Mouse (Mus musculus) midbrain, embryonic 10.5 days (tissue): Measurements from ENCODE around the gene Ccdc186. TPM values are rescaled to one million over a fixed set of nuclear protein-coding genes. Genes with fewer than 3 reads are reported as not detected.

Source experiments
- DNase-seq: peaks from one replicate; pipeline ENCODE4 v3.0.0-alpha.2; 2017; ENCODE audit warnings: low spot score
- H3K27ac ChIP-seq: fragments of 300-500 bp; sonication (generic); replicated peaks from 2 replicates; pipeline ENCODE4 v1.5.1; 2016; ENCODE audit warnings: mild to moderate bottlenecking
- H3K27me3 ChIP-seq: fragments of 300-500 bp; sonication (generic); 2 replicates; pipeline ENCODE4 v1.6.1; 2016; ENCODE audit warnings: low read depth, mild to moderate bottlenecking; ENCODE audit not compliant: poor library complexity, severe bottlenecking
- H3K36me3 ChIP-seq: fragments of 300-500 bp; sonication (generic); 2 replicates; pipeline ENCODE4 v1.6.1; 2016; ENCODE audit warnings: mild to moderate bottlenecking, moderate library complexity
- H3K4me1 ChIP-seq: fragments of 300-500 bp; sonication (generic); 2 replicates; pipeline ENCODE4 v1.6.1; 2016
- H3K4me3 ChIP-seq: fragments of 300-500 bp; sonication (generic); 2 replicates; pipeline ENCODE4 v1.5.1; 2016; ENCODE audit warnings: mild to moderate bottlenecking, moderate library complexity
- H3K9me3 ChIP-seq: fragments of 300-500 bp; sonication (generic); replicated peaks from 2 replicates; pipeline ENCODE4 v1.6.1; 2016; ENCODE audit warnings: mild to moderate bottlenecking
- WGBS: fragments of 180-500 bp; shearing (Covaris S2); methylation state at CpG from one replicate; pipeline ENCODE4 v1.1.7; 2016; 5-methylcytosine and 5-hydroxymethylcytosine counted together
- polyA plus RNA-seq: library from polyadenylated mRNA; unstranded; fragments of >200 nt; fragmentation: Nextera tagmentation; extraction: Ambion mirVana; gene quantifications from 2 replicates; pipeline ENCODE4 v1.2.1, GENCODE M21; 2016

Gene Ccdc186
- polyA plus RNA-seq, result 15.4 and 17.6 TPM in 2 replicates

- peak; percentile 96 for DNase-seq
- 0 out of 2 replicates have a peak, but pooled peaks cover 4% of the 10 kb centered on the region for H3K36me3 ChIP-seq
- peaks cover 26% of the 10 kb centered on the region for H3K4me1 ChIP-seq
- no peaks in the 10 kb centered on the region; the same call in 1 of the 2 replicates for H3K9me3 ChIP-seq
- peaks cover 38% of the 10 kb centered on the region for H3K27me3 ChIP-seq
- H3K4me3 ChIP-seq, result peak within 1 kb of the TSS; percentile 99
- H3K27ac ChIP-seq, result peak within 1 kb of the TSS; percentile 93
- WGBS, result under 1% methylated on average over 79 of the region's 79 CpGs
Measured at GRCm38 (mm10) chr19:56821798-56822447, at the start of gene Ccdc186. TSS of gene Ccdc186 (minus strand) at chr19:56822190.

- DNase-seq, result no peak
- Histone ChIP-seq H3K36me3 (no peaks in the 10 kb centered on the region), H3K4me1 (no peaks in the 10 kb centered on the region), H3K27ac (no peak overlapping the region), H3K9me3 (no peaks in the 10 kb centered on the region), H3K4me3 (no peak overlapping the region), H3K27me3 (peaks cover 34% of the 10 kb centered on the region)
- whole genome bisulfite sequencing, result 70% methylated on average over 4 of the region's 4 CpGs
Measured at GRCm38 (mm10) chr19:56867701-56868100, 45.7 kb upstream of the Ccdc186 start.

- Histone ChIP-seq H3K9me3 (no peaks in the 10 kb centered on the region), H3K27ac (no peak overlapping the region), H3K4me1 (peaks cover 3% of the 10 kb centered on the region; the same call in 1 of the 2 replicates), H3K27me3 (no peaks in the 10 kb centered on the region), H3K36me3 (no peaks in the 10 kb centered on the region), H3K4me3 (no peak overlapping the region)
- WGBS, result 58% methylated on average over 5 of the region's 5 CpGs
- no peak for DNase-seq
Measured at GRCm38 (mm10) chr19:56856455-56856854, 34.5 kb upstream of the Ccdc186 start.

DNA sequence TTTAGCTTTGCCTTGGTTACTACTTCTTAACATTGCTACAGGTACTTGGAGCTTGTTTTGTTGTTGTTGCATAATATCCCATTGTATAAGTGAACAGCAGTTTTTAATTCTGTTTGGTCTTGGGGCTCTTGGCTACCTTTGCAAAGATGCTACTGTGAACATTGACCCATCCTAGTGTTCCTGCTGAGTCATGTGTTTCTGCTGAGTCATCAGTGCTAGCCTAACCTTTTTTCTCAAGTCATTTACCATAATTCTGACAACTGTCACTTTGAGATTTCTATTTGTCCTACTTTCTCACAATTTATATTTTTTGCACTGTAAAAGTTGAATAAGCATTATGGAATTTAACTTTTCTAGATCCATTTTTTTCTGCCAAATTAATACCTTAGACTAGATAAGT lies 30.6 kb upstream of the Ccdc186 start:
- Histone ChIP-seq H3K4me1 (no peaks in the 10 kb centered on the region), H3K36me3 (no peaks in the 10 kb centered on the region), H3K4me3 (no peak overlapping the region), H3K27ac (no peak overlapping the region), H3K9me3 (peaks cover 8% of the 10 kb centered on the region; the same call in 1 of the 2 replicates), H3K27me3 (no peaks in the 10 kb centered on the region)
- no peak for DNase-seq

DNA sequence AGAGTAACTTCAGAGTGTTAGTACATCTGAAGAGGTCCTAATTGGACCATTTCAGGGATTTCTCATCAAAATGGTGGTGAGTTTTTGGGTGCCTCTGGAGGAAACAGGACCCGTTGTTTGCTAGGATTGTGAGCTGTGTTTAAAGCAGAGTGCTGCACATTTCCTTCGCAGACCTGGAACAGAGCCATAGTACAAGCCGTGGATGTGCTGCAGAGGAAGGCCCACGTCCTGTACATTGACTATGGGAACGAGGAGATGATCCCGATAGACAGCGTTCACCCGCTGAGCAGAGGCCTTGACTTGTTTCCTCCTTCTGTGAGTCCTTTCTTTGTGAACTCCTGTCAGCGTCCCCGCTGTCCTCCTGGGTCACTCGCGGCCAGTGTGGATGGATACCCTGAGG lies 21.0 kb upstream of the Ccdc186 start:
- peaks cover 11% of the 10 kb centered on the region for H3K9me3 ChIP-seq
- WGBS, result 92% methylated on average over 12 of the region's 12 CpGs
- no peaks in the 10 kb centered on the region for H3K36me3 ChIP-seq
- no peaks in the 10 kb centered on the region for H3K4me1 ChIP-seq
- no peak for DNase-seq
- H3K27me3 ChIP-seq, result no peaks in the 10 kb centered on the region
- H3K4me3 ChIP-seq, result no peak overlapping the region
- no peak overlapping the region for H3K27ac ChIP-seq

GRCm38 (mm10) chr19:56838942-56839706 lies 17.1 kb upstream of the Ccdc186 start:
- Histone ChIP-seq H3K4me1 (no peaks in the 10 kb centered on the region), H3K27me3 (no peaks in the 10 kb centered on the region), H3K9me3 (no peaks in the 10 kb centered on the region), H3K4me3 (no peak overlapping the region), H3K27ac (no peak overlapping the region), H3K36me3 (no peaks in the 10 kb centered on the region)
- WGBS, result 82% methylated on average over 17 of the region's 17 CpGs
- no peak for DNase-seq

- H3K4me3 ChIP-seq, result no peak overlapping the region
- 77% methylated on average over 9 of the region's 9 CpGs for WGBS
- no peaks in the 10 kb centered on the region for H3K36me3 ChIP-seq
- no peaks in the 10 kb centered on the region for H3K9me3 ChIP-seq
- H3K27ac ChIP-seq, result no peak overlapping the region
- no peaks in the 10 kb centered on the region for H3K27me3 ChIP-seq
- H3K4me1 ChIP-seq, result no peaks in the 10 kb centered on the region
- DNase-seq, result no peak
Measured at GRCm38 (mm10) chr19:56835340-56835739, 13.3 kb upstream of the Ccdc186 start.

DNA sequence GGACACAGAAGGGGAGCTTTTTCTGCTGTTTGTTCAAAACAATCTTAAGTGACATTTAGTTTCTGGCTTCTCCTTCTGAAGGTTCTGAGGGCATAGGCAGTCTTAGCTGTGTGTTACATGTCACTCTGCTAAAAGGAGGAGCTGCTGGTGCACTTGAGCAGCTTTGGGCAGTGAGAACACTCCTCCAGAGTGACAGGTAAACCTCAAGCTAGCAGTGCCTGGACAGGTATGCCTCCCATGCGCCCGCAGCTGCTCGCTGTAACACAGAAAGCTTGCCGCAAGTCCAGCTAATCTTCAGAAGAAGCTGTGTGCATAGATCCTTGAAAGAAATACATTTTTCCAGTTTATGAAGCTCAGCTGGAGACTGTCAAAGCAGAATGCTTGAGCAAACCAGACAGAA lies 8.2 kb upstream of the Ccdc186 start:
- no peaks in the 10 kb centered on the region; the same call in 1 of the 2 replicates for H3K9me3 ChIP-seq
- WGBS, result 96% methylated on average over 4 of the region's 4 CpGs
- H3K27me3 ChIP-seq, result peaks cover 21% of the 10 kb centered on the region
- no peak overlapping the region for H3K27ac ChIP-seq
- H3K4me3 ChIP-seq, result no peak overlapping the region
- 0 out of 2 replicates have a peak, but pooled peaks cover 3% of the 10 kb centered on the region for H3K4me1 ChIP-seq
- no peaks in the 10 kb centered on the region for H3K36me3 ChIP-seq
- DNase-seq, result no peak

DNA sequence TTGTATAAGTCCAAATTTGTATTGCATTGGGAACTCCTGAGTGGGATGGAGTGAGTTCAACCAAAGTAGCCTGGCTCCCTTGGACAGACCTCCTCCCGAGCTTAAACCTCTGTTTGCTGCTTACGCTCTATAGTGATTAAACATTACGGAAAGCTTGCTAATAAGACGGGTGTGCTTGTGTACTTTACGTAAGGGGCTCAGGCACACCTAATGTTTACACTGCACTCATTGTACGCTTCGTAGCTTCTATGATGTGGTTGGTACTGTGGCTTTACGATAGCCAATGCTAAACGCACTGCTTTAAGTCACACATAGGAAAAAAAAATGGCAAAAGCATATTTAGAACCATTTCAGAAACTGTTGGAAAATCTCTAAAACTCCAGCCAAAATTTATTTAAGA lies 7.3 kb upstream of the Ccdc186 start:
- 92% methylated on average over 9 of the region's 9 CpGs for WGBS
- 0 out of 2 replicates have a peak, but pooled peaks cover 3% of the 10 kb centered on the region for H3K4me1 ChIP-seq
- no peaks in the 10 kb centered on the region; the same call in 1 of the 2 replicates for H3K9me3 ChIP-seq
- no peak overlapping the region for H3K27ac ChIP-seq
- no peak for DNase-seq
- no peak overlapping the region for H3K4me3 ChIP-seq
- no peaks in the 10 kb centered on the region for H3K36me3 ChIP-seq
- H3K27me3 ChIP-seq, result peaks cover 24% of the 10 kb centered on the region

DNA sequence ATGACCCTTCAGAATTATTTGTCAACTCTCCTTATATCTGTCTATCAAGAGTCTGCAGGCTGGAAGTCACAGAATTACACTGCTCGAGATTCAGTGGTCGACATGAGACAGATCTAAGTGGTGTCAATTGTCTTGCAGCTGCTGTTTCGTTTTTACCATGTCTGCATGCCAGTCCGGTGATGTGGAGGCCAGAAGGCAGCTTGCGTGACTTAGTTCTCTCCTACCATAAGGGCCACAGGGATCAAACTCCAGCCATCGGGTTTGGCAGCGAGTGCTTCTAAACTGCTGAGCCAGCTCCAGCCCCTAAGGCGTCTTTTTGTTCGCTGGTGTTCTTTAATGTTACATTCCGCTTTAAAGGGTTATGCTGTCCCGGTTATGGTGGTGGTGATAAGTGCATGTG lies 6.3 kb upstream of the Ccdc186 start:
- no peak for DNase-seq
- 86% methylated on average over 11 of the region's 11 CpGs for WGBS
- H3K4me1 ChIP-seq, result 0 out of 2 replicates have a peak, but pooled peaks cover 3% of the 10 kb centered on the region
- H3K27ac ChIP-seq, result no peak overlapping the region
- H3K4me3 ChIP-seq, result no peak overlapping the region
- H3K36me3 ChIP-seq, result no peaks in the 10 kb centered on the region
- no peaks in the 10 kb centered on the region; the same call in 1 of the 2 replicates for H3K9me3 ChIP-seq
- H3K27me3 ChIP-seq, result peaks cover 34% of the 10 kb centered on the region

- 58% methylated on average over 44 of the region's 44 CpGs for WGBS
- peak within 1 kb of the TSS; percentile 30 for H3K4me3 ChIP-seq
- peak; percentile 20 for DNase-seq
Measured at GRCm38 (mm10) chr19:56826047-56826631, 4.1 kb upstream of the Ccdc186 start, which contains the start of gene Tdrd1. TSS of gene Tdrd1 (plus strand) at chr19:56826209.

DNA sequence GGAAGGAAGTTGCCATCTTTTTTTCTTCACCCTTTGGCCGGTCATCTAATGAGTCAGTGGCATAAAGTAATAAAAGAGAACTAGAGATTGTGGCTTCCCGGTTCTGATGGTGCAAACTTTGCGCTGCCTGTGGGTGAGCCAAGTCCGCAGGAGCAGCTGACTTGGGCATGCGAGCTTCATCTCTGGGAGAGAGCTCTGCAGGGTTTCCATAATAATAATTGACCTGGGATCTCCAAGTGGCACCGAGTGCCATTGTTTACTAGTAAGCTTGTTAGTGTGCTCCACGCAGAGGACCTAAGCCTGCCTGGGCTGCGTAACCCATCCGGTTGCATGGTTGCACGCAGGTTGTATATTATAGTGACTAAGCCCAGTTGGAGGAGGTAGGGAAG lies 452 bp upstream of the Ccdc186 start:
- Histone ChIP-seq H3K4me1 (peaks cover 25% of the 10 kb centered on the region), H3K9me3 (no peaks in the 10 kb centered on the region; the same call in 1 of the 2 replicates), H3K4me3 (peak overlapping the region; percentile 99), H3K27ac (peak overlapping the region; percentile 93), H3K36me3 (0 out of 2 replicates have a peak, but pooled peaks cover 4% of the 10 kb centered on the region), H3K27me3 (peaks cover 42% of the 10 kb centered on the region)
- DNase-seq, result no peak
- 22% methylated on average over 10 of the region's 10 CpGs for WGBS

More at GRCm38 (mm10) chr19:56826047-56826631, 4.1 kb upstream of the Ccdc186 start, which contains the start of gene Tdrd1:
- peaks cover 42% of the 10 kb centered on the region for H3K27me3 ChIP-seq
- H3K9me3 ChIP-seq, result no peaks in the 10 kb centered on the region; the same call in 1 of the 2 replicates
- peaks cover 11% of the 10 kb centered on the region for H3K4me1 ChIP-seq
- no peaks in the 10 kb centered on the region for H3K36me3 ChIP-seq
- H3K27ac ChIP-seq, result no peak within 1 kb of the TSS
